Mouse (Mus musculus) lung, adult 10 weeks (tissue): ENCODE measurements around the gene Gm6465. TPM values are rescaled to one million over a fixed set of nuclear protein-coding genes. Genes with fewer than 3 reads are reported as not detected.

Experiments
- polyA plus RNA-seq: library from polyadenylated mRNA; stranded (reverse); fragments of 350-450 nt; fragmentation: Illumina TruSeq; extraction: RNeasy Lipid Tissue Mini Kit (QIAGEN cat#74804); gene quantifications from one replicate; pipeline ENCODE4 v1.2.3, GENCODE M21; 2014; ENCODE audit warnings: low read depth, low replicate concordance; ENCODE audit not compliant: insufficient read depth

Gene Gm6465
- polyA plus RNA-seq, result not detected

DNA sequence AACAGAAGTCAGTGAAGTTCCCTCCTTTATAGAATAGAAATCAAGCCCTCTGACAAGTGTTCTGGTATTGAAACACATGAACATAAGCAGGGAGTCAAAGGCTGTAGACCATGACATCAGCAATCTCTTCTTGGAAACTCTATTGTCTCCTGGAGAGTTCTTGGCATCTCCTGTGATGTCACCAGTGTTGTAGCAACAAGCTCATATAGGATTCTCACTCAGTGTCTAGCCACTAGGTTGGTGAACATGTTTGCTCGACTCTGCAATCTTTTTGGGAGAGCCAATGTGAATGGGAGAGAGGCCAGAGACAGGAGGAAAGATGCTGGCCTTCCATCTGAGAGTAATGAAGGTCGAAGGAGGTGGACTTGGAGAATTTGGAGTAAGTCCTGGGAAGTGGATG lies at the start of gene Gm6465:
Gene Gm6465 (plus strand): TSS at position 301 of the 400 bp plus-strand sequence.

Other genes with a start within 250 kb of the Gm6465 start
- gene Gm8922, start 163.6 kb upstream of the Gm6465 start, polyA plus RNA-seq, result not detected
- not detected for gene Gm8926, start 75.0 kb upstream of the Gm6465 start, polyA plus RNA-seq
- not detected for gene 4933402N22Rik, start 72.5 kb downstream of the Gm6465 start, polyA plus RNA-seq